8 mouse cellular contexts compared by ENCODE assay signal in genomic region chr13:115090977-115091445, GRCm38 (mm10). TPM values are rescaled to one million over a fixed set of nuclear protein-coding genes. Genes with fewer than 3 reads are reported as not detected.
A peak's percentile ranks its signal among the peaks of the same experiment; 100 is the strongest.
DNase-seq lines count a peak whose midpoint lies in the region; ATAC-seq and TF ChIP-seq lines count a peak whose summit lies in the region.

No protein-coding gene starts in this region.

- H3K4me2 ChIP-seq in heart, postnatal 0 days (ENCODE audit: low read depth, low read length): peak overlapping the region; percentile 92
- H3K4me2 ChIP-seq in embryonic facial prominence, embryonic 12.5 days (replicated peaks): peak overlapping the region; percentile 90
- peak overlapping the region; percentile 84 for H3K4me2 ChIP-seq in intestine, postnatal 0 days (replicated peaks; ENCODE audit: low read depth)
- peak overlapping the region; percentile 89 for H3K4me2 ChIP-seq in midbrain, postnatal 0 days (ENCODE audit: low read depth, low read length, poor library complexity, severe bottlenecking)

- ATAC-seq in heart, postnatal 0 days (ENCODE audit: insufficient read depth, low read depth): no peak
- ATAC-seq in embryonic facial prominence, embryonic 12.5 days (ENCODE audit: insufficient number of reproducible peaks, insufficient read depth, low FRiP score, low TSS enrichment): no peak
- ATAC-seq in intestine, postnatal 0 days: no peak
- no peak for ATAC-seq in midbrain, postnatal 0 days (ENCODE audit: low FRiP score)

- H3K4me1 ChIP-seq in heart, postnatal 0 days (ENCODE audit: control insufficient read depth, insufficient read depth): peaks cover 51% of the 10 kb centered on the region
- peaks cover 10% of the 10 kb centered on the region; the same call in 1 of the 2 replicates for H3K4me1 ChIP-seq in embryonic facial prominence, embryonic 12.5 days
- no peaks in the 10 kb centered on the region for H3K4me1 ChIP-seq in intestine, postnatal 0 days (replicated peaks; ENCODE audit: control insufficient read depth, insufficient read depth, low read length)
- peaks cover 4% of the 10 kb centered on the region; the same call in 1 of the 2 replicates for H3K4me1 ChIP-seq in midbrain, postnatal 0 days (ENCODE audit: insufficient read depth, low read length)

- H3K4me3 ChIP-seq in heart, postnatal 0 days (ENCODE audit: low read depth, low read length): peak overlapping the region; percentile 67
- H3K4me3 ChIP-seq in embryonic facial prominence, embryonic 12.5 days: peak overlapping the region; percentile 70; the same call in 1 of the 2 replicates
- H3K4me3 ChIP-seq in intestine, postnatal 0 days (ENCODE audit: low read depth, low read length): peak overlapping the region; percentile 46
- H3K4me3 ChIP-seq in midbrain, postnatal 0 days (ENCODE audit: low read depth, low read length): peak overlapping the region; percentile 48

- no peak for DNase-seq in heart, postnatal 0 days (ENCODE audit: low spot score)
- DNase-seq in heart, postnatal 4 days: no peak
- DNase-seq in midbrain, postnatal 0 days (ENCODE audit: low spot score): no peak
- no peak for DNase-seq in ovary, adult 18-20 months (ENCODE audit: low spot score)
- no peak for DNase-seq in gastrocnemius, adult 18-20 months (ENCODE audit: low spot score)
- no peak for DNase-seq in kidney, adult 9 months

- no peak for TF ChIP-seq EP300 in heart, postnatal 0 days (IDR thresholded peaks at IDR 0.05; ENCODE audit: low read depth)

- no peak for TF ChIP-seq CTCF in heart, postnatal 0 days (IDR thresholded peaks at IDR 0.05; ENCODE audit: low read depth)
- no peak for TF ChIP-seq CTCF in intestine, postnatal 0 days (IDR thresholded peaks at IDR 0.05; ENCODE audit: low read depth)
- TF ChIP-seq CTCF in midbrain, postnatal 0 days (IDR thresholded peaks at IDR 0.05): no peak

- WGBS in heart, postnatal 0 days: 33% methylated on average over 9 of the region's 9 CpGs
- WGBS in embryonic facial prominence, embryonic 12.5 days: 50% methylated on average over 9 of the region's 9 CpGs
- 51% methylated on average over 9 of the region's 9 CpGs for WGBS in intestine, postnatal 0 days
- 52% methylated on average over 9 of the region's 9 CpGs for WGBS in midbrain, postnatal 0 days

- H3K27me3 ChIP-seq in heart, postnatal 0 days (ENCODE audit: control insufficient read depth, insufficient read depth, low read length): no peaks in the 10 kb centered on the region
- no peaks in the 10 kb centered on the region for H3K27me3 ChIP-seq in embryonic facial prominence, embryonic 12.5 days
- no peaks in the 10 kb centered on the region for H3K27me3 ChIP-seq in intestine, postnatal 0 days (replicated peaks; ENCODE audit: control insufficient read depth, insufficient read depth, low read length)
- no peaks in the 10 kb centered on the region for H3K27me3 ChIP-seq in midbrain, postnatal 0 days (ENCODE audit: insufficient read depth, low read length)

- peak overlapping the region; percentile 73 for H3K9ac ChIP-seq in heart, postnatal 0 days (replicated peaks; ENCODE audit: low read depth, low read length)
- peak overlapping the region; percentile 61; the same call in 1 of the 2 replicates for H3K9ac ChIP-seq in embryonic facial prominence, embryonic 12.5 days
- peak overlapping the region; percentile 72; the same call in 1 of the 2 replicates for H3K9ac ChIP-seq in intestine, postnatal 0 days (ENCODE audit: low read depth, low read length)
- no peak overlapping the region for H3K9ac ChIP-seq in midbrain, postnatal 0 days (replicated peaks; ENCODE audit: low read length, poor library complexity, severe bottlenecking)

- H3K36me3 ChIP-seq in heart, postnatal 0 days (replicated peaks; ENCODE audit: control insufficient read depth, insufficient read depth, low read length): peaks cover 12% of the 10 kb centered on the region
- peaks cover 19% of the 10 kb centered on the region for H3K36me3 ChIP-seq in embryonic facial prominence, embryonic 12.5 days
- peaks cover 11% of the 10 kb centered on the region for H3K36me3 ChIP-seq in intestine, postnatal 0 days (ENCODE audit: control insufficient read depth, insufficient read depth)
- H3K36me3 ChIP-seq in midbrain, postnatal 0 days (ENCODE audit: insufficient read depth, low read length): no peaks in the 10 kb centered on the region

- H3K9me3 ChIP-seq in heart, postnatal 0 days (replicated peaks; ENCODE audit: control insufficient read depth, low read length): no peaks in the 10 kb centered on the region
- peaks cover 7% of the 10 kb centered on the region; the same call in 1 of the 2 replicates for H3K9me3 ChIP-seq in embryonic facial prominence, embryonic 12.5 days
- H3K9me3 ChIP-seq in intestine, postnatal 0 days (ENCODE audit: control insufficient read depth): no peaks in the 10 kb centered on the region
- no peaks in the 10 kb centered on the region for H3K9me3 ChIP-seq in midbrain, postnatal 0 days (ENCODE audit: low read length)

- H3K27ac ChIP-seq in heart, postnatal 0 days (ENCODE audit: low read depth): peak overlapping the region; percentile 93
- H3K27ac ChIP-seq in embryonic facial prominence, embryonic 12.5 days: peak overlapping the region; percentile 90; the same call in 1 of the 2 replicates
- H3K27ac ChIP-seq in intestine, postnatal 0 days (ENCODE audit: low read depth, low read length): 0 out of 2 replicates have a peak overlapping the region, but pooled peaks have one; percentile 63
- no peak overlapping the region for H3K27ac ChIP-seq in midbrain, postnatal 0 days (ENCODE audit: low read depth, low read length)

RNA-seq across cellular contexts. Expression of gene Pelo, which starts 1.0 kb away (rescaled TPM):
- 25.7 and 30.2 TPM in 2 replicates for total RNA-seq in heart, postnatal 0 days (2014; rRNA removed; ENCODE audit: low replicate concordance)
- polyA plus RNA-seq in heart, postnatal 0 days (2015; fragmentation: Nextera tagmentation; extraction: Ambion mirVana): 7.1 and 7.8 TPM in 2 replicates
- total RNA-seq in heart, postnatal 4 days (2021): 10 to 100 TPM; 34.5 to 37.0 TPM
- polyA plus RNA-seq in embryonic facial prominence, embryonic 12.5 days (2016; fragmentation: Nextera tagmentation; extraction: Ambion mirVana): 6.2 and 6.3 TPM in 2 replicates
- 4.8 and 5.3 TPM in 2 replicates for polyA plus RNA-seq in intestine, postnatal 0 days (2015; fragmentation: Nextera tagmentation; extraction: Ambion mirVana)
- 5.7 and 14.1 TPM in 2 replicates for total RNA-seq in midbrain, postnatal 0 days (2014; rRNA removed)
- polyA plus RNA-seq in midbrain, postnatal 0 days (2015; fragmentation: Nextera tagmentation; extraction: Ambion mirVana): 6.0 and 7.0 TPM in 2 replicates
- total RNA-seq in gastrocnemius, adult 18-20 months (2021): 10 to 100 TPM; 10.3 to 11.1 TPM

RNA-seq across cellular contexts. Expression of gene Gm49395, which starts 10.7 kb away (rescaled TPM):
- 4.1 and 24.8 TPM in 2 replicates for total RNA-seq in heart, postnatal 0 days (2014; rRNA removed; ENCODE audit: low replicate concordance)
- 7.1 and 8.8 TPM in 2 replicates for polyA plus RNA-seq in heart, postnatal 0 days (2015; fragmentation: Nextera tagmentation; extraction: Ambion mirVana)
- total RNA-seq in heart, postnatal 4 days (2021): 10 to 100 TPM; 25.0 to 27.5 TPM
- polyA plus RNA-seq in embryonic facial prominence, embryonic 12.5 days (2016; fragmentation: Nextera tagmentation; extraction: Ambion mirVana): 2.4 and 2.5 TPM in 2 replicates
- 7.4 and 9.7 TPM in 2 replicates for polyA plus RNA-seq in intestine, postnatal 0 days (2015; fragmentation: Nextera tagmentation; extraction: Ambion mirVana)
- 3.1 TPM in 1 of 2 replicates, not detected in the other for total RNA-seq in midbrain, postnatal 0 days (2014; rRNA removed)
- 3.4 TPM in 2 replicates for polyA plus RNA-seq in midbrain, postnatal 0 days (2015; fragmentation: Nextera tagmentation; extraction: Ambion mirVana)
- 1 to 10 TPM; 1.5 to 1.6 TPM for total RNA-seq in gastrocnemius, adult 18-20 months (2021)

RNA-seq across cellular contexts. Expression of gene Itga1, which starts 10.8 kb away (rescaled TPM):
- 41.5 and 55.6 TPM in 2 replicates for total RNA-seq in heart, postnatal 0 days (2014; rRNA removed; ENCODE audit: low replicate concordance)
- 13.7 and 16.7 TPM in 2 replicates for polyA plus RNA-seq in heart, postnatal 0 days (2015; fragmentation: Nextera tagmentation; extraction: Ambion mirVana)
- total RNA-seq in heart, postnatal 4 days (2021): 10 to 100 TPM; 82.4 to 86.8 TPM
- 3.4 and 3.8 TPM in 2 replicates for polyA plus RNA-seq in embryonic facial prominence, embryonic 12.5 days (2016; fragmentation: Nextera tagmentation; extraction: Ambion mirVana)
- polyA plus RNA-seq in intestine, postnatal 0 days (2015; fragmentation: Nextera tagmentation; extraction: Ambion mirVana): 12.8 and 14.2 TPM in 2 replicates
- 8.5 and 8.7 TPM in 2 replicates for total RNA-seq in midbrain, postnatal 0 days (2014; rRNA removed)
- polyA plus RNA-seq in midbrain, postnatal 0 days (2015; fragmentation: Nextera tagmentation; extraction: Ambion mirVana): 3.0 and 3.6 TPM in 2 replicates
- total RNA-seq in gastrocnemius, adult 18-20 months (2021): 1 to 10 TPM; 8.0 to 8.4 TPM
